Mouse (Mus musculus) lung, adult 2 months (tissue): ENCODE measurements around the gene Ccl1. TPM values are rescaled to one million over a fixed set of nuclear protein-coding genes. Genes with fewer than 3 reads are reported as not detected.

Source experiments
- DNase-seq: peaks from one replicate; pipeline ENCODE4 v3.0.0; 2022
- H3K4me1 ChIP-seq: fragments of 200-500 bp; 2 replicates; pipeline ENCODE4 v1.6.1; 2011; ENCODE audit warnings: low read length; ENCODE audit not compliant: control insufficient read depth, insufficient read depth
- H3K4me3 ChIP-seq: fragments of 200-500 bp; replicated peaks from 2 replicates; pipeline ENCODE3; 2011; ENCODE audit warnings: low read depth, mild to moderate bottlenecking, control low read depth, low read length; ENCODE audit errors: extremely low read depth
- CTCF ChIP-seq: fragments of 200-500 bp; IDR thresholded peaks from 2 replicates; pipeline ENCODE4 v1.5.1; 2011; ENCODE audit warnings: mild to moderate bottlenecking, low read length, control low read depth; ENCODE audit not compliant: insufficient read depth
- POLR2A ChIP-seq: fragments of 200-500 bp; IDR thresholded peaks from 2 replicates; pipeline ENCODE4 v1.6.1; 2011; ENCODE audit warnings: low read depth, mild to moderate bottlenecking, control low read depth, low read length, borderline replicate concordance; ENCODE audit errors: extremely low read depth
- WGBS: fragments of 180-500 bp; shearing (Covaris S2); methylation state at CpG from one replicate; pipeline ENCODE4 v1.1.7; 2018; 5-methylcytosine and 5-hydroxymethylcytosine counted together
- polyA plus RNA-seq: library from polyadenylated mRNA; depleted of rRNA; stranded (reverse); fragments of >200 nt; gene quantifications from 2 replicates; pipeline ENCODE4 v1.2.3, GENCODE M21; 2012; rRNA removed

The Ccl1 gene
- polyA plus RNA-seq, 1 experiment, result not detected

GRCm38 (mm10) chr11:82168308-82168707 is 137.2 kb downstream of the Ccl1 start:
- Histone ChIP-seq H3K4me3 (no peak overlapping the region), H3K4me1 (no peaks in the 10 kb centered on the region)
- TF ChIP-seq CTCF (no peak), POLR2A (no peak)
- WGBS, result 95% methylated on average over 2 of the region's 2 CpGs
- DNase-seq, result no peak

GRCm38 (mm10) chr11:82163285-82163684 is 142.2 kb downstream of the Ccl1 start:
- H3K4me3 ChIP-seq, result no peak overlapping the region
- H3K4me1 ChIP-seq, result no peaks in the 10 kb centered on the region
- DNase-seq, result no peak
- 77% methylated on average over 8 of the region's 8 CpGs for WGBS
- TF ChIP-seq CTCF (no peak), POLR2A (no peak)

- no peaks in the 10 kb centered on the region for H3K4me1 ChIP-seq
- no peak overlapping the region for H3K4me3 ChIP-seq
- DNase-seq, result no peak
- TF ChIP-seq CTCF, result no peak
- no peak for TF ChIP-seq POLR2A
- 80% methylated on average over 2 of the region's 2 CpGs for WGBS
Observed at GRCm38 (mm10) chr11:82159126-82159525, 146.4 kb downstream of the Ccl1 start.

GRCm38 (mm10) chr11:82139492-82140094 is 165.9 kb downstream of the Ccl1 start:
- no peak for DNase-seq
- no peaks in the 10 kb centered on the region for H3K4me1 ChIP-seq
- WGBS, result 26% methylated on average over 7 of the region's 7 CpGs
- TF ChIP-seq CTCF, result no peak
- TF ChIP-seq POLR2A, result no peak
- no peak overlapping the region for H3K4me3 ChIP-seq

GRCm38 (mm10) chr11:82136196-82136595 is 169.3 kb downstream of the Ccl1 start:
- 73% methylated on average over 2 of the region's 2 CpGs for WGBS
- TF ChIP-seq POLR2A (no peak), CTCF (no peak)
- DNase-seq, result no peak
- no peaks in the 10 kb centered on the region for H3K4me1 ChIP-seq
- H3K4me3 ChIP-seq, result no peak overlapping the region

GRCm38 (mm10) chr11:82132977-82133376 is 172.5 kb downstream of the Ccl1 start:
- no peak for TF ChIP-seq POLR2A
- TF ChIP-seq CTCF, result no peak
- no peak overlapping the region for H3K4me3 ChIP-seq
- H3K4me1 ChIP-seq, result no peaks in the 10 kb centered on the region
- 43% methylated on average over 1 of the region's 1 CpGs for WGBS
- no peak for DNase-seq

Other genes starting within 250 kb of the Ccl1 start
- gene Ccl11, start 247.9 kb downstream of the Ccl1 start, polyA plus RNA-seq, result 6.9 and 7.6 TPM in 2 replicates
- gene Ccl12, start 203.8 kb downstream of the Ccl1 start, polyA plus RNA-seq, result 0.93 and 2.9 TPM in 2 replicates
- 2.1 and 2.7 TPM in 2 replicates for gene Ccl8, start 190.5 kb downstream of the Ccl1 start, polyA plus RNA-seq
- 0.22 TPM in 1 of 2 replicates, not detected in the other for gene Tmem132e, start 83.2 kb upstream of the Ccl1 start, polyA plus RNA-seq